Mouse (Mus musculus) liver, embryonic 11.5 days (tissue): ENCODE results near the gene Nudcd3. TPM values are rescaled to one million over a fixed set of nuclear protein-coding genes. Genes with fewer than 3 reads are reported as not detected.

ENCODE experiments used
- polyA plus RNA-seq: library from polyadenylated mRNA; unstranded; fragments of >200 nt; fragmentation: Nextera tagmentation; extraction: Ambion mirVana; gene quantifications from 2 replicates; pipeline ENCODE4 v1.2.1, GENCODE M21; 2014

The Nudcd3 gene
- polyA plus RNA-seq, 1 experiment from 2014 or later = 31.9 TPM

Other genes starting within 250 kb of the Nudcd3 start
- 18.4 TPM in 2 replicates for gene Ykt6, start 244.7 kb downstream of the Nudcd3 start, polyA plus RNA-seq
- 0.99 and 1.0 TPM in 2 replicates for gene Camk2b, start 134.1 kb downstream of the Nudcd3 start, polyA plus RNA-seq
- 0.11 and 0.27 TPM in 2 replicates for gene A730071L15Rik, start 386 bp downstream of the Nudcd3 start, polyA plus RNA-seq
- 0.06 and 0.23 TPM in 2 replicates for gene Npc1l1, start 29.7 kb upstream of the Nudcd3 start, polyA plus RNA-seq
- gene Ddx56, start 67.4 kb upstream of the Nudcd3 start, polyA plus RNA-seq = 141 and 151 TPM in 2 replicates
- gene Tmed4, start 74.5 kb upstream of the Nudcd3 start, polyA plus RNA-seq = 76.2 and 78.8 TPM in 2 replicates
- gene Ogdh, start 91.2 kb upstream of the Nudcd3 start, polyA plus RNA-seq = 124 and 131 TPM in 2 replicates
- gene Zmiz2, start 188.7 kb upstream of the Nudcd3 start, polyA plus RNA-seq = 11.5 and 12.7 TPM in 2 replicates
- gene Ppia, start 215.0 kb upstream of the Nudcd3 start, polyA plus RNA-seq = 5,363 and 5,401 TPM in 2 replicates
- 242 and 254 TPM in 2 replicates for gene H2afv, start 244.0 kb upstream of the Nudcd3 start, polyA plus RNA-seq